Mouse (Mus musculus) neutrophil, adult 59 days (primary cell): ENCODE data around the gene Trio. TPM values are rescaled to one million over a fixed set of nuclear protein-coding genes. Genes with fewer than 3 reads are reported as not detected.

Experiments used
- total RNA-seq, 2 experiments: library from RNA; stranded (reverse); gene quantifications; 1 replicate in 1 of 2; 2 replicates in 1 of 2; pipeline ENCODE4 v1.2.4; 2023

The Trio gene
- total RNA-seq: 10 to 100 TPM; 31.8 to 51.9 TPM

GRCm38 (mm10) chr15:28025447-28026166 is at the start of gene Trio:
Gene Trio (minus strand): TSS chr15:28025848.

GRCm38 (mm10) chr15:27681419-27682187 is 344.0 kb downstream of the Trio start, which contains the start of gene Otulinl:
Gene Otulinl (minus strand): TSS chr15:27681579.

Other genes with a start within 250 kb of the Trio start
- gene Dnah5, start 177.9 kb upstream of the Trio start, total RNA-seq: not detected